Mouse (Mus musculus) CD8-positive naive resting alpha-beta T cell, adult 2 months (primary cell): ENCODE results near the gene Mrvi1.
A peak's percentile ranks its signal among the peaks of the same experiment; 100 is the strongest.

Experiments
- DNase-seq, 2 experiments: peaks; one replicate each; pipeline ENCODE4 v3.0.0; 2022; ENCODE audit warnings: low read depth in 2 of 2, low spot score in 2 of 2

Gene Mrvi1

GRCm38 (mm10) chr7:110840332-110840731, 141.9 kb downstream of the Mrvi1 start:
- DNase-seq, result no peak

DNA sequence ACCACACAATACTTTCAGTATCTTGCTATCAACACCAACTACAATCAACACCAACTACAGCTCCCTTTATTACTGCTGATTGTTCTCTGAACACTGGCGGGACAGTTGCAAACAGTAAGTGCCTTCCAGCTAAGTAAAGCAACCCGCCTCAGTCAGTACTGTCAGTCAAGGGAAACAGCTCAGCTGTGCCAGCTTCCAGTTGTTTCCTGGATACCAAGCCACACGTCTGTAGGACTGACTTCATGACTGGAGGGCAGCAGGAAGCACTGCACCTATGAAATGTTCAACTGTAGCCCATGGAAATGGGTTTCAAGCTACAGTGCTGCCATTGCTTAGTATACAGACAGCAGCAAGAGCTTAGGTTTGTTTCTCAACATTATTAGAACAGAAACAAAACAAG, 147.7 kb downstream of the Mrvi1 start:
- DNase-seq, result no peak

- no peak for DNase-seq
Measured at GRCm38 (mm10) chr7:110834018-110834417, 148.2 kb downstream of the Mrvi1 start.

DNA sequence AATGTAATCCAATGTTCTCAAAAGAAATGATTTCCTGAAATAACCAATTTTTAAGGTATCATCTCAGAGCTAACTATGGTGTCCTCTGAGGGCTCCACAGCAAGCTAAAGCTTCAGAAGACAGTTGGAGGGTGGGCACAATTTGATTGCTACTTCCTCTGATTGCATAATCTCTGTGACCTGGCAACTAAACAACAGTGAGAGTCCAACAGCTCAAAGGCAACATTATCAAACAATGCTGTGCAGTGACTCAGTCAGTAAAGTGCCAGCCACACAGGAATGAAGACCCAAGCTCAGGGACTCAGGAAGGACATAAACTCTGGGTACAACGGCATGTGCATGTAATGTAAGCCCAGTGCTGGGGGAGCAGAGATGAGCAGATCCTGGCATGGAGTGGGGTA, 149.2 kb downstream of the Mrvi1 start:
- DNase-seq, result no peak

GRCm38 (mm10) chr7:110823995-110824953, 158.0 kb downstream of the Mrvi1 start:
- peak in 1 of 2 experiments; percentile 28 for DNase-seq

DNA sequence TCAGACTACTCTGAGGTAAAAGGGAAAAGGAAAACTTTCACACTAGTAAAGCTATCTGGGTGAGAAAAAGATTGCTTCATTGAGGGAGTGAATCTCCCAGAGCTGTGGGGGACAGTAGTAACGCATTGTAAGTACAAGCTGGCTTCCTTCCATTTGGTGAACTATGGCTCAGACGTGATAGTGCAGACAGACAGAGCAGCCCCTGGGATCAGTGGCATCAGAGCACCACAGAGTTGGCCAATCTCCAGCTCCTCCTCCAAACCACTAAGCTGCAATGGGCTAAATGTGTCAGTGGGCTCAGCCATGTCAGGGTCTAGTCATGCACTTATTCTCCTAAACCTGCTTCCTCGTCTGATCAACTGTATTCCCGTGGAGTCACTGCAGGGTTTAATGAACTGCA, 158.7 kb downstream of the Mrvi1 start:
- DNase-seq, result no peak

DNA sequence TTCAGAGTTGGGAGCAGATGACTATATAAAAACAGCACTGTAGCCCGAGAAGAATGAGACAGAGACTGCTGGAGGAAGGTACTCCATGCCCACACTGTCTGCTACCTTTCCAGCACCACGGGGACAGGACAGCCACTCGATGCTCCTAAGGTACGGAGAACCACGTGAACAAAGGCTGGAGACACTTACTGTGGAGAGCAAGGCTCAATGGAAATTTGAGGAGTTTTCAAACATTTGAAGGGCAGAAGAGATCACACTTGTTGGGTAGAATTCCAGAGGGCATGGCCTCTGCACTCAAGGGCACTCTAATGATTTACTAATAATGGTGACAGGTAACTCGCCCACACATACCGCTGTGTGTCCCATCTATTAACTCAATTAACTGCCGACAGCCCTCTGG, 159.2 kb downstream of the Mrvi1 start:
- DNase-seq, result no peak

GRCm38 (mm10) chr7:110822055-110822454, 160.2 kb downstream of the Mrvi1 start:
- no peak for DNase-seq

- no peak for DNase-seq
Measured at GRCm38 (mm10) chr7:110821653-110822052, 160.6 kb downstream of the Mrvi1 start.

DNA sequence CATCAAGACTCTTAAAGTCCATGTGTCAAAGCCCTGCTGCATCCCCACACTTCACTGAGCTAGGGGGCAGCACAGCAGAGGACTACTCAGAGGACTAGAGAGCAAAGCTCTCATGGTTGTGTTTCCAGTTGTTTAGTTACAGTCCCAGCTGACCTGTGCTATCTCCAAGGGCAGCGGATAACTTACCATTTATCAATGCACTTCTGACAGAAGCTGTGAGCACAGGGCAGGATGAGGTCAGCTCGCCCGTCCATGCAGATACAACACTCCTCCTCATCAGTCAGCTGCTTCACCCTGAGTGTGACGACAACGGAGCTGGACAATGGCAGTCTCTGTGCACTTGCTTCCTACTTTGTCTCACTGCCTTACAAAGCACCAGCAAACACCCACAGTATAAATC, 161.2 kb downstream of the Mrvi1 start:
- DNase-seq, result no peak

GRCm38 (mm10) chr7:110818787-110819350, 163.4 kb downstream of the Mrvi1 start:
- DNase-seq, result no peak
